Mouse (Mus musculus) brown adipose tissue, adult 24 weeks (tissue): ENCODE results near the gene Slc5a10. TPM values are rescaled to one million over a fixed set of nuclear protein-coding genes. Genes with fewer than 3 reads are reported as not detected.

Source experiments
- H3K27ac ChIP-seq: fragments of 200-500 bp; replicated peaks from 2 replicates; pipeline ENCODE4 v1.5.1; 2012; ENCODE audit warnings: low read depth, mild to moderate bottlenecking, low read length
- H3K4me1 ChIP-seq: fragments of 200-500 bp; 2 replicates; pipeline ENCODE4 v1.6.1; 2012; ENCODE audit warnings: low read length, mixed read lengths; ENCODE audit not compliant: control insufficient read depth, insufficient read depth, insufficient read length
- H3K4me3 ChIP-seq: fragments of 200-500 bp; 2 replicates; pipeline ENCODE4 v1.5.1; 2012; ENCODE audit warnings: low read depth, mild to moderate bottlenecking, low read length, moderate library complexity; ENCODE audit not compliant: insufficient read depth
- polyA plus RNA-seq: library from polyadenylated mRNA; stranded (reverse); fragments of >200 nt; gene quantifications from 2 replicates; pipeline ENCODE4 v1.2.4, GENCODE M21; 2012; ENCODE audit not compliant: missing spikeins, insufficient read depth, insufficient read length

The Slc5a10 gene
- polyA plus RNA-seq, 1 experiment: not detected

DNA sequence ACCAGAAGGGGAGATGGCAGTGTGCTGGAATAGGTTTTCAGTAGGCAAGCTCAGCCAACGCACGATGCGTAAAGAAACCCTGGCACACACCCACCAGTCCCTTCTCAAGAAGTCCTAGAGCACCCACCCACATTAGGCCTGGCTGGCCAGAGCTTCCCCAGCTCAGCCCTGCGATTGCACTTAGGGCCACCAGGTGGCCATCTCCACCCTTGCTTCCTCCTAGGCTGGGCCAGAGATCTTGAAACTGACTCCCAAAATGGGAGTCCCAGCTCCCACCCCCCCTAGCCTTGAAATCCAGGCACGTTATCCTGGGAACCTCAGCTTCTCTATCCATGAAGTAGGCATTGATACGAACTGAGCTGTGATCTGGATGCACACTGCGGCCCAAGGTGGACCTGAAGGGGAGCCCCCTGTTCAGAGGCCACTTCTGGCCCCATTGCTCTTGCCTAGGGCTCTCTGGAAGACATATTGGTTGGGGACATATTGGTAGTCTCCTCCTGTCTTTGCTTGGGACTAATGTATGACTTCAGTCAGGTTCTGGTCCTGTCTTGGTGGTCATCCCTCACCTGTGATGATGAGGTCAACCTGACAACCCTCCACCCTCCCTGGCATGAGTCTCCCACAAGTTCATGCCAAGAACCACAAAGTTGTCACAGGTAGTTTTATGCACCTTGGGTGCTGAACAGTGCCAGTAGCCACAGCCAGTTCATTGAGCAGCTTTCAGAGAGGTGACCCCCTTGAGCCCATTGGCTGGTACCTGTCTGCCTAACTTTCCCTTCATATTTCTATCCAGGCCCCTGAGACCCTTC, 54.4 kb downstream of the Slc5a10 start:
- Histone ChIP-seq H3K4me1 (no peaks in the 10 kb centered on the region), H3K27ac (no peak overlapping the region), H3K4me3 (no peak overlapping the region)

DNA sequence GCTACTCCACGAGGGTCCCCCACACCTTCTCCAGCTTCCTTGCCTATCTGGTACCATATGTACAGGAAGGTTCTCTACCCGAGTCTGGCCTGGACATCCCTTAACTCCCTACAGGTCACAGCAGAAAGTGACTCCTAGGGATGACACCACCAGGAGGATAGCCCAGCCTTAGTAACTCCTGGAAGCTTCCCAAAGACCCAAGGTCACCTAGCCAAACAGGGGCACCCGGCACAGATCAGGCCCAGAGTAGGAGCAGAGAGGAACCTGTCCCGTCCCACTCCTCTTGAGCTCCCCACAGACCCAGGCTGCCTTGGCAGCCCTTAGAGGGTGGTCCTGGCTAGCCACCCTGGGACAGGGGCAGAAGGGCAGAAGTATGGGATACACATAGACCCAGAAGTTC, 55.2 kb downstream of the Slc5a10 start:
- peaks cover 3% of the 10 kb centered on the region; the same call in 1 of the 2 replicates for H3K4me1 ChIP-seq
- H3K4me3 ChIP-seq: no peak overlapping the region
- H3K27ac ChIP-seq: no peak overlapping the region

DNA sequence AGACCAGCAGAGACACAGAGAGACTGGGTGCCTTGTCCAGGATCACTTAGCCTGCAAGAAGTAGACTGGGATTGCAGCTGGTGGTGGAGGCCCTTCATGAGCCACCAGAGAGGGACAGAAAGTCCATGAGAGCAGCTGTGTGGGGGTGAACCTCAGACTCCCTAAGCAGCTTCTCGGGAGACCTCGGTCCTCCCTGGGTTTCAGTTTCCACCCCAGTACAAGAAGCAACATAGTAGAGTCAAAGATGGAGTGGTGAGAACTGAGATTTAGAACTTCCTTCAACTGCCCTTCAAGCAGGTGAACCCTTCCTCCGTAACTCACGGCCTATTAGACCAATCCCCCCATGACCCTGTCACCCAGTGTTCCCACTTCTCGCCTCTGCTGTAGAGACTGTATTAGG, 58.4 kb downstream of the Slc5a10 start:
- Histone ChIP-seq H3K4me3 (no peak overlapping the region), H3K4me1 (peaks cover 18% of the 10 kb centered on the region), H3K27ac (no peak overlapping the region)

DNA sequence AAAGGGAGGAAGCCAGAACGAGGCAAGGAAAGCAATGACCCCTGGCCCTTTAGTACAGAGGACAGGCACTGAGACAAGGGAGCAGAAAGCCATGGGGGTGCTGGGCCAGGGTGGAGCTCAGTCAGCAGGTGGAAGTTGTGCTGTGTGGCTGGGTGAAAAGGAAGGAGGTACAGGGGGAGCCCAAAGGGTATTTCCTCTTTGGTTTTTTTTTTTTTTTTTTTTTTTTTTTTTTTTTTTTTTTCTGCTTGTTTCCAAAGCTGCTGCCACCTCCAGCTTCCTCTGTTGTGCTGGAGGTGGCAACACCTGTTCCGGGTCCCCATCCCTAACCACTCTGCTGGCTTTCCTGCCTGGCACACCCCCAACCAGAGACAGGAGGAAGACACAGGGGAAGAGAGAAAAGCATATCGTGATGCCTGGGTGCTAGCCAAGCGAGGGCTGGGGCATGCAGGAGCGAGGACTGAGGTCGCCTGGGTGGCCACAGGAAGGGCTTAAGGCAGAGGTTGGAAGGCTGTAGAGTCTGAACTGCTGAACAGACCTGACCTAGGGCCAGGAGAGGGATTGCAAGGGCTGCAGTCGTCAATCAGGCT, 59.7 kb downstream of the Slc5a10 start:
- H3K4me1 ChIP-seq: peaks cover 24% of the 10 kb centered on the region
- H3K4me3 ChIP-seq: no peak overlapping the region
- H3K27ac ChIP-seq: no peak overlapping the region

DNA sequence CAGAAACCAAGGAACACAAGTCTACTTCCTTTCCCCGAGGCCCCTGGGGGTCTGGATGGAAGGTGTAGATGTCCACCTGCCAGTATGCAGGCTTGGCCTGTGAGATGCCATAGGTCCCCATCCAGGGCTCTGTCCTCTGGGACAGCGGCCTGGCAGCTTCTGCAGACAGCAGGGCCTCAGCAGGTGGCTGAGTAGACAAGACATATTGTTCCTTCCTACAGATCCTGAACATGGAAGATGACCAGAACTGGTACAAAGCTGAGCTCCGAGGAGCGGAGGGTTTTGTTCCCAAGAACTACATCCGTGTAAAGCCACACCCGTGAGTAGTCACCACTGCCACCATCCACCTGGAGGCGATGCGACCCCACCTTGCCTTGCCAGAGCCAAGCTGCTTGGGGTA, 60.6 kb downstream of the Slc5a10 start:
- Histone ChIP-seq H3K4me3 (no peak overlapping the region), H3K4me1 (peaks cover 26% of the 10 kb centered on the region), H3K27ac (no peak overlapping the region)

DNA sequence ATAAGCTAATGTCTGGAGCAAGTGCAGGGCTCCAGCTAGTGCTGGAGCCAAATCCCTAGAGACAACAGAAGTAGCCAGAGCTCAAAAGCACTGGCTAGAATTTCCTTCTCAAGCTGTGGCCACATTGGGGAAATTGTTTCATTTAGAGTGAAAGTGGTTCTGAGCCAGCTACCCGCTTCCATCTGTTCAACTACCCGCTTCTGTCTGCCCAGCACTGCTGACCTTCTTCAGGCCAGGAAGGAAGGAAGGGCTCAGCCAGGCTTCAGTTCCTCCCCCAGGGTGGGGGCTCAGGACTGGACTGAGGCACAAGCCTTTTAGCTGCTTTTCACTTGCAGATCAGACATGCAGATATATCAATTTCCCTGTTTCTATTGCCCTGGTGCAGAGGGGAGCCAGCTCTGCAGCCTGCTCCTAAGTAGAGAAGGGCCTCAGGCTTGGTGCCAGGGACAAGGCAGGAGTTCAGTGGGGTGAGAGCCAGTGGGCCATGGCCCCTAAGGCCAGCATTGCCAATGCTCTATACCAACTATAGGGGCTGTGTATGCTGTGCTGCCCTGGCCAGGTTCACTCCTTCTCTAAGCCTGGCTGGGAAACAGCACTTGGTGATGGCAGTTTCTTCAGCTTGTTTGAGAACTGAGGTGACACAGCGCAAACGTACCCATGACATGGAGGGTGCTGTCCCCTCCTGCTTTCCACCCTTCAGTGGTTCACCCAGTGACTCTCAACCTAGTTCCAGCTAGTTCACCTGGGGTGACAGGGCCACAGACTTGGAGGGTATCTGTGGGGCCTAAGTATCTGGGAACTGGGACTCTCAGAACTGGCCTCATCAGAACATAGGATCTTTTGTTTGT, 61.4 kb downstream of the Slc5a10 start:
- no peak overlapping the region for H3K4me3 ChIP-seq
- peaks cover 26% of the 10 kb centered on the region for H3K4me1 ChIP-seq
- H3K27ac ChIP-seq: no peak overlapping the region; the same call in 1 of the 2 replicates

DNA sequence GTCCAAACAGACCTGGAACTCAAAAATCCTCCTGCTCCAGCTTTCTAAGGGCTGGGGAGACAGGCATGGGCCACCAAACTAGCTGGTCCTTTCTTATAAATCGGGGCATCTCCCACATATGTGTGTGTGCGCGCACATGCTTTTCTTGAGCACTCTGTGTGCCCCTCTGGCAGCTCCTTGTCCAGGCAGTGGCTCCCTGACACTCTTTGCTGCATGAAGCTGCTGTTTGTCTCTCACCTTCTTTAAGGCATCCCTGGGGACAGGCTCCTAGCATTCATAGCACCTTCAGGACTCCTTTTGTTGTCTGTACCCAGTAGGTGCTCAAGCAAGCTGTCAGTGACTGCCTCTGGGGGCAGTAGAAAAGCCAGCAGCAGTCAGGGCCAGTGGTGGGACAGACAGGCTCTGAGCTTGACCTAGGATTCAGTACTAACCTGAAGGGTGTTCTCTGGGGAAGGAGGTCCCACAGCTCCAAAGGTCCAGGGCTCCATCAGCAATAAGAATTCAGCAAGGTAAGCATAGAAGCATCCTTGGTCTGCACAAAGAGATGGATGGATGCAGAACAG, 62.2 kb downstream of the Slc5a10 start:
- no peak overlapping the region for H3K4me3 ChIP-seq
- no peak overlapping the region for H3K27ac ChIP-seq
- H3K4me1 ChIP-seq: peaks cover 26% of the 10 kb centered on the region

DNA sequence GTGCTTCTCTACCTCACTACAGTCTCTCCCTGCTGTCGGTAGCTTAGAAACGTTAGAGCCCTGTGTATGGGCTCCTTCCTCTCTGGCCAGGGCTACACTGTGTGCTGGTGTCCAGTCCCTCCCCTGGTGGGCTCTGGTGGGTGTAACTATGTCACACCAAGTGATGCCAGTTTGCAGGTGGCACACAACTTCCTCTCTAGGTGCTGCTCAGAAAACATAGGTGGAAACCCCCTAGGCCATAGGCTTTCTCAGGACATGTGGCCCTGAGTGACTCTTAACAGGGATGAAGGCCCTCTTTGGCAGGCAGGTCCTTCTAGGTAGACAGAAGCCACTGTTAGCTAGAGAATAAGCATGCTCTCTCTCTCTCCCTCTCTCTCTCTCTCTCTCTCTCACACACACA, 63.2 kb downstream of the Slc5a10 start:
- no peak overlapping the region for H3K4me3 ChIP-seq
- H3K27ac ChIP-seq: no peak overlapping the region
- H3K4me1 ChIP-seq: peaks cover 27% of the 10 kb centered on the region

DNA sequence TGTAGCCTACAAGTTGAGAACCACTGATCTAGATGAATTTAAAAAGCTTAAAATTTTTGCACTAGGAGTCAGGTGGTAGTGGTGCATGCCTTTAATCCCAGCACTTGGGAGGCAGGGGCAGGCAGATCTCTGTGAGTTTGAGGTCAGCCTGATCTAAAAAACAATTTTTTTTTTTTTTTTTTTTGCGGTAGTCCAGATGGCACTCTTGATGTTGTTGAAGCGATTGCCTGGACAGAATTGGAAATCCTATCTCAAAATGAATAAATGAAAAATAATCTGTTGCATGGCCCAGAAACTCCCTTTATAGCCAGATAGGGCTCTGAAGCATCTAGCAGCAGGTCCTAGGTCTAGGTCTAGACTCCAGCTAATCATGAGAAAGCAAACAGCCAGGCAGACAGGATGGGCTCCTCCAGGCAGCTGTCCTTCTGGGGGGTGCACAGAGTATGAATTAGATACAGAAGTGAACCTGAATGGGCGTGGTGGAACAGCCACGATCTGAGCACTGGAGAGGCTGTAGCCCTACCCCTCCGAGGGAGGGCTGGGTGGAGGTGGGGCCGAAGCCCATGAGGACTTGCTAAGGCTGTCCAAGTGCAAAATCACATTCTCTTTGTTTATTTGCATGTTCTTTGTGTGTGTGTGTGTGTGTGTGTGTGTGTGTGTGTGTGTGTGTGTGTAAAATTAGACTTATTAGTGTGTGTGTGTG, 64.3 kb downstream of the Slc5a10 start:
- no peak overlapping the region for H3K4me3 ChIP-seq
- peaks cover 31% of the 10 kb centered on the region for H3K4me1 ChIP-seq
- no peak overlapping the region for H3K27ac ChIP-seq

DNA sequence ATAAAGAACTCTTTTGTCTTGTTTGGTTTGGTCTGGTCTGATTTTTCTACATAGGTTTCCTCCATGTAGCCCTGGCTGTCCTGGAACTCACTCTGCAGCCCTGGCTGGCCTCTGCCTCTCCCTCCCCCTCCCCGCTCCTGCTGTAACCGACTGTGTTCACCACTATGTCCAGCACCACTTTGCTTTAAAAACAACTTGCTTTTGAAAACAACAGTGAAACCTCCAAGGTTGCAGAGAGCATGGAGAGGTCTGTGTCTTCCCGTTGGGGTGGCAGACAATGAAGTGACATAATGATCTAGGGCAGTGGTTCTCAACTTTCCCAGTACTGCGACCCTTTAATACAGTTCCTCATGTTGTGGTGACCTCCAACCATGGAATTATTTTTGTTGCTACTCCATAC, 65.0 kb downstream of the Slc5a10 start:
- Histone ChIP-seq H3K4me3 (peak overlapping the region; percentile 15; the same call in 1 of the 2 replicates), H3K4me1 (peaks cover 30% of the 10 kb centered on the region), H3K27ac (no peak overlapping the region)

DNA sequence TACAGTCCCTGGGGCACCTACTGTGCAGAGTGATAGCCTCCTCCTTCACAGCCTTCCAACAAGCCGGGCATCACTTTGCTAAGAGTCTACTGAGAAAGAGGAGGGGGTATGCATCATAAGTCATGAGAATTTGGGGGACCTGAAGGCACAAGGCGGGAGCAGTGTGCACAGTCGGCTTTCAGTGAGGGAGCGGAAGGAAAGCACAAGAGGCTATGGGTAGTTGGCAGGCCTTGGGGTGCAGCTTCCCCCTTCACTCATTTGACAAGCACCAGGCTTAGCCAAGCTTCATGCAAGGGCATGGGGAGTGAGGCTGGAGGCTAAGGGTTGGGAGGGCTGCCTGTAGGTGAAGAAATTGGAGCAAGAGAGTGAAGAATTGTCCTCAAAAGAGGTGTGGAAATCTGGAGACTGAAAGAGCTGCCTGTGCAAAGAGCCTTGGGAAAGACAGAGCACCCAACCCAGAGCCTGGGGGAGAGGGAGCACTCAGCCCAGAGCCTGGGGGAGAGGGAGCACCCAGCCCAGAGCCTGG, 65.8 kb downstream of the Slc5a10 start:
- peaks cover 28% of the 10 kb centered on the region for H3K4me1 ChIP-seq
- peak overlapping the region; percentile 70 for H3K4me3 ChIP-seq
- H3K27ac ChIP-seq: 0 out of 2 replicates have a peak overlapping the region, but pooled peaks have one; percentile 23

DNA sequence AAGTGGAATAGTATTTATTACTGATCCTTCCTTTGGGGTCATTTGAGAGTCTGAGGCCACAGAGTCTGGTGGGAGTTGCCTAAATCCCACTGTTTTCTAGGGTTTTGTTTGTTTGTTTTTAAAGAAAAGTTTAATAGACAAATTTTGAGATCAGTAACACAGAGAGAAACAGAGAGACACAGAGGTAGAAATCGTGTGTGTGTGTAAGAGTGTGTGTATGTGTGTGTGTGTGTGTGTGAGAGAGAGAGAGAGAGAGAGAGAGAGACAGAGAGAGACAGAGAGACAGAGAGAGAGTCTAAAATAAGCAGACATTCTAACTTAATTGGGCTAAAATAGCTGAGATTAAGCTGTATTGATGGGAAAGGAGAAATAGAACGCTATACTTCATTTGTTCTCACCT, 67.1 kb downstream of the Slc5a10 start:
- peak overlapping the region; percentile 70 for H3K4me3 ChIP-seq
- peak overlapping the region; percentile 88 for H3K27ac ChIP-seq
- H3K4me1 ChIP-seq: peaks cover 24% of the 10 kb centered on the region

DNA sequence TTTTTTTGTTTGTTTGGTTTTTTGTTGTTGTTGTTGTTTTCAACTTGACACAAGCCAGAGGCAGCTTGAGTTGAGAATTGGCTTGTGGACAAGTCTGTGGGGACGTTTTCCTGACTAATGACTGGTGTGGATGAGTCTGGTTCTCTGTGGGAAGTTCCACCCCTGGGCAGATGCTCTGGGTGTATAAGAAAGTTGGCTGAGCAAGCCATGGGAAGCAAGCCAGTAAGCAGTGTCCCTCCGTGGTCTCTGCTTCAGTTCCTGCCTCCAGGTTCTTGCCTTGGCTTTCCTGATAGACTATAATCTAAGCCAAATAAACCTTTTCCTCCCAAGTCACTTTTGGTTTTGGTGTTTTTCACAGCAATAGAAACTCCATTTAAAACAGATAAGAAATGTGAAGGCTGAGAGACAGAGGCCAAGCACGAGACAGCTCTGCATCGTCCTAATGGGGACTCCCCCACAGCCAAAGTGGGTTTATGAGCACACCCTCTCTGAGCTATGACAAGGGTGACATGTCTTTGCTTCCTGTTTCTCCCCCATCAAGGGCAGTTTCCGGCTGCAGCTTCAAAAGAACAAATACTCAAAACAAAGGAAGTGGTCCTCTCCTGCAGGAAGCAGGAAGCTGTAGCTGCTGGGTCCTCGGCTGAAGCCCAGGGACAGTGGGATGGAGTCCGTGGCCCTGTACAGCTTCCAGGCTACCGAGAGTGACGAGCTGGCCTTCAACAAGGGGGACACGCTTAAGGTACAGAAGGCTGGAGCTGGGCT, 67.8 kb downstream of the Slc5a10 start, which contains the start of gene Grap:
Grap (plus strand) TSS at position 580 of the 762 bp plus-strand sequence.
- H3K27ac ChIP-seq: peak within 1 kb of the TSS; percentile 88
- peak within 1 kb of the TSS; percentile 70 for H3K4me3 ChIP-seq
- H3K4me1 ChIP-seq: peaks cover 25% of the 10 kb centered on the region

DNA sequence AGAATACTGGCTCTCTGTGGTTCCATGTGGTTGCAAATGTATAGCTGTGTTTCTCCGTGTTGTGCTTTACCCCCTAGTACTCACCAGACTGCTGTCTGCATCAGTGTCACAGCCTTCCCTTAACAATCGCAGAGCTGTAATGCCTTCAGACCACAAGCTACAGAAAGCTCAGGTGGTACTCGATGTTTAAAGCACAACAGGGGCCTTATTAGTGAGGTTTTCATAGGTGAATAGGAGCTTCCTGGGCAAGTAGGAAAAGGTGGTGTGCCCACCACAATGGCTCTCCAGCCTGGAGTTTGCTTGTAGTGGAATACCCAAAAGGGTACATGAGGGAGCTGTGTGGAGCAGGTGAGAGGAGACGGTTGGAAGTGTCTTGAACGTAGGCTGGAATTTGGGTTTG, 68.4 kb downstream of the Slc5a10 start:
- peaks cover 30% of the 10 kb centered on the region for H3K4me1 ChIP-seq
- H3K27ac ChIP-seq: peak overlapping the region; percentile 88
- H3K4me3 ChIP-seq: no peak overlapping the region
